ENCODE assay signal across 9 mouse cellular contexts in the genomic region with DNA sequence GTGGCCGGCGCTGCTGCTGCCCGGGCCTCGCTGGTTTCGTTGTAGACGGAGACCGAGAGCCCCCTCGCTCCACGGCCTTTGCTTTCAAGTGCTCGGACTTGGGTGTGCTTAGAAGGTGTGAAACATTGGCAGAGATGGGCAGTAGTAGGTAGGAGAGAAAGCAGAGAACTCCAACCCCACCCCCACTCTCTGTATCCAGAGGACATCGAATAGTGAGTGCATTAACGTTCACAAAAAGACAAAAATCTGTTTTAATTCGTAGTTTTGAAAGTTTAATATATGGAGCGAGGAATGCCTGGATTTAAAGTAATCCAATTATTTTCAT.
DNase-seq lines count a peak whose midpoint lies in the region; ATAC-seq lines count a peak whose summit lies in the region.
"Had no signal": no experiment of that assay in that cellular context is flagged by ENCODE, and none has a peak within 500 bp of the region (broad histone marks: within the 10 kb centered on the region; RNA-seq: fewer than 3 reads in every experiment).

No protein-coding gene starts in this region.

- no peaks in the 10 kb centered on the region for H3K9me3 ChIP-seq in kidney, embryonic 15.5 days (replicated peaks)
- no peaks in the 10 kb centered on the region for H3K9me3 ChIP-seq in embryonic facial prominence, embryonic 11.5 days (replicated peaks; ENCODE audit: control insufficient read depth, low read length)
- H3K9me3 ChIP-seq in hindbrain, embryonic 15.5 days = no peaks in the 10 kb centered on the region
- H3K9me3 ChIP-seq in midbrain, embryonic 14.5 days (ENCODE audit: control insufficient read depth, low read length) = no peaks in the 10 kb centered on the region

- peak overlapping the region; percentile 54 for H3K9ac ChIP-seq in kidney, embryonic 15.5 days
- peak overlapping the region; percentile 61 for H3K9ac ChIP-seq in embryonic facial prominence, embryonic 11.5 days (replicated peaks; ENCODE audit: low read length)
- peak overlapping the region; percentile 50 for H3K9ac ChIP-seq in hindbrain, embryonic 15.5 days
- H3K9ac ChIP-seq in midbrain, embryonic 14.5 days (replicated peaks; ENCODE audit: low read length) = peak overlapping the region; percentile 51

- peaks cover 44% of the 10 kb centered on the region for H3K4me1 ChIP-seq in kidney, embryonic 15.5 days
- H3K4me1 ChIP-seq in embryonic facial prominence, embryonic 11.5 days (ENCODE audit: control insufficient read depth, insufficient read depth, low read length) = peaks cover 3% of the 10 kb centered on the region; the same call in 1 of the 2 replicates
- H3K4me1 ChIP-seq in hindbrain, embryonic 15.5 days (replicated peaks) = peaks cover 22% of the 10 kb centered on the region
- H3K4me1 ChIP-seq in midbrain, embryonic 14.5 days (ENCODE audit: control insufficient read depth, insufficient read depth, low read length) = peaks cover 15% of the 10 kb centered on the region

- no peak for ATAC-seq in kidney, embryonic 15.5 days (replicated peaks; ENCODE audit: low FRiP score)
- no peak for ATAC-seq in embryonic facial prominence, embryonic 11.5 days (replicated peaks; ENCODE audit: insufficient number of reproducible peaks, low FRiP score, low TSS enrichment, low read depth)
- ATAC-seq in hindbrain, embryonic 15.5 days (ENCODE audit: low FRiP score, low read depth) = no peak
- ATAC-seq in midbrain, embryonic 14.5 days (ENCODE audit: low FRiP score, low TSS enrichment) = no peak
- ATAC-seq in erythroid progenitor cell, adult 5-6 weeks (replicated peaks; ENCODE audit: low FRiP score, poor library complexity, severe bottlenecking) = no peak

- peak overlapping the region; percentile 47 for H3K4me3 ChIP-seq in kidney, embryonic 15.5 days (replicated peaks)
- peak overlapping the region; percentile 40 for H3K4me3 ChIP-seq in embryonic facial prominence, embryonic 11.5 days (ENCODE audit: low read depth, low read length)
- H3K4me3 ChIP-seq in hindbrain, embryonic 15.5 days = peak overlapping the region; percentile 58
- peak overlapping the region; percentile 48 for H3K4me3 ChIP-seq in midbrain, embryonic 14.5 days (replicated peaks; ENCODE audit: low read depth, low read length)

- no peaks in the 10 kb centered on the region for H3K36me3 ChIP-seq in kidney, embryonic 15.5 days
- no peaks in the 10 kb centered on the region for H3K36me3 ChIP-seq in embryonic facial prominence, embryonic 11.5 days (replicated peaks; ENCODE audit: control insufficient read depth, insufficient read depth, low read depth, low read length)
- no peaks in the 10 kb centered on the region for H3K36me3 ChIP-seq in hindbrain, embryonic 15.5 days
- H3K36me3 ChIP-seq in midbrain, embryonic 14.5 days (ENCODE audit: control insufficient read depth, insufficient read depth, low read length) = no peaks in the 10 kb centered on the region

- no peak for DNase-seq in kidney, adult 18-20 months
- DNase-seq in embryonic facial prominence, embryonic 11.5 days (ENCODE audit: low spot score) = no peak
- no peak for DNase-seq in midbrain, embryonic 14.5 days
- no peak for DNase-seq in right cerebral cortex, postnatal 14 days
- DNase-seq in cerebellum, postnatal 14 days = no peak

- peaks cover 25% of the 10 kb centered on the region for H3K27me3 ChIP-seq in kidney, embryonic 15.5 days
- no peaks in the 10 kb centered on the region for H3K27me3 ChIP-seq in embryonic facial prominence, embryonic 11.5 days (ENCODE audit: control insufficient read depth, insufficient read depth, low read length)
- 0 out of 2 replicates have a peak, but pooled peaks cover 4% of the 10 kb centered on the region for H3K27me3 ChIP-seq in hindbrain, embryonic 15.5 days
- H3K27me3 ChIP-seq in midbrain, embryonic 14.5 days (ENCODE audit: control insufficient read depth, insufficient read depth, low read length) = no peaks in the 10 kb centered on the region
- H3K27me3 ChIP-seq: Patski had no signal

- WGBS in kidney, embryonic 15.5 days = 3% methylated on average over 14 of the region's 14 CpGs
- WGBS in embryonic facial prominence, embryonic 11.5 days = 1% methylated on average over 14 of the region's 14 CpGs
- WGBS in hindbrain, embryonic 15.5 days = 1% methylated on average over 14 of the region's 14 CpGs
- 1% methylated on average over 14 of the region's 14 CpGs for WGBS in midbrain, embryonic 14.5 days

- peak overlapping the region; percentile 90 for H3K27ac ChIP-seq in kidney, embryonic 15.5 days
- H3K27ac ChIP-seq in embryonic facial prominence, embryonic 11.5 days (replicated peaks; ENCODE audit: low read depth, low read length) = 0 out of 2 replicates have a peak overlapping the region, but pooled peaks have one; percentile 22
- peak overlapping the region; percentile 82 for H3K27ac ChIP-seq in hindbrain, embryonic 15.5 days (replicated peaks)
- peak overlapping the region; percentile 83 for H3K27ac ChIP-seq in midbrain, embryonic 14.5 days (replicated peaks; ENCODE audit: low read depth, low read length)

- H3K4me2 ChIP-seq in kidney, embryonic 15.5 days = peak overlapping the region; percentile 78
- H3K4me2 ChIP-seq in embryonic facial prominence, embryonic 11.5 days (ENCODE audit: low read depth, low read length) = peak overlapping the region; percentile 89
- peak overlapping the region; percentile 100 for H3K4me2 ChIP-seq in hindbrain, embryonic 15.5 days
- peak overlapping the region; percentile 98 for H3K4me2 ChIP-seq in midbrain, embryonic 14.5 days (ENCODE audit: low read length)

Comparison
In these comparisons a context has a peak if more than half of its experiments do, and no peak if none do; other contexts are left out.
1. H3K27ac ChIP-seq: peak in every context shown above with its lines; median percentile 90 in kidney, embryonic 15.5 days; 83 in midbrain, embryonic 14.5 days; 82 in hindbrain, embryonic 15.5 days; 22 in embryonic facial prominence, embryonic 11.5 days.